Mouse (Mus musculus) v-Abl transformed pro-B cells (cell line): ENCODE measurements around the gene Dyrk1a.

ENCODE experiments used
- in situ Hi-C, 2 experiments: fragments of 400-800 bp; cut with MboI; formaldehyde crosslinking; loops; one replicate each; pipeline ENCODE4 v1.15.1; 2025; ENCODE audit not compliant: unreplicated experiment in 2 of 2

Dyrk1a gene

DNA sequence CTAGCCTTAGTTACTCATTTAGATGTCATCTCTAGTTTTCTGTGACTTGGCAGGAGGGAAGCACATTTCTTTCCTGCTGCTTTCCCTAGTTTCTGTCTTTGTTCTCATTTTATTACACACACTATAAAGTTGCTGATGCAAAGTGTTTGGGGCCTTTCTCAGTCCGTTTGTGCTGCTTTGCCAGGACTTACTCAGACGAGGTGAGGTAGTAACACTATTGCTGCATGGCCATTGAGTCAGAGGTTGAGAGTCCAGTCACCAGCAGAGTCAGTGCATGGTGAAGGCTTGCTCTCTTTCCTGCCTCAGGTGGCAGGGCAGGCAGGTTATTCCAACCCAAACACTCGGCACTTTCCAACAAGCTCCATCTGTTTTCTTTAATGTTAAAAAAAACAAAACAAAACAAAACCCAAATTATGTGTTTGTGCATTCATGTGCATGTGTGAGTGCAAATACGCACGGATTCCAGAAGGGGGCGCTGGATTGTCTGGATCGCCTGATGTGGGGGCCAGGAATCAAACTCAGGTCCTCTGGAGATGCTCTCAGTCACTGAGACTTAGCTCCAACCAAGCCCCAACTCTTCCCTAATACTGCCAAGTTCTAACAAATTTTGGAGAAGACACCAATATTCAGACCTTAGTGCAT lies 16.7 kb downstream of the Dyrk1a start:
- in situ Hi-C loops, result no loop called here

DNA sequence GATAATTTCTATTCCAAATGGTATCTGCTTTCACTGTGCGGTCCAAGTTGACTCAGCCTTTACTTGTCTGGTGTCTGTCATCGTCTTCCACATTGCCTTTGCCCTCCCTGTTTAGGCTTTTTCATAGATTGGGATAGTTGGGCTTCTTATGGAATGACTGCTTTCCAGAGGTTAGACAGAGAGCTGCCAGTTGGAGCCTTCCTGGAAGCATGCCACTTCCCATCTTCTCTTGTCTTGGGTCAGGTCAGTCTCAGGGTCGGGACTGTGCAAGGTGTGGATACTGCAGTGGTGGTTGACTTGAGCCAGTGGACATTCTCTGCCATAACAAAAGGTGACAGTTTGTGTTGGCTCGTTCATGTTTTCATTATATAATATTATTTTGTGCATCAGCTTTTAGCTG lies 17.7 kb downstream of the Dyrk1a start:
- in situ Hi-C loops, result no loop called here

DNA sequence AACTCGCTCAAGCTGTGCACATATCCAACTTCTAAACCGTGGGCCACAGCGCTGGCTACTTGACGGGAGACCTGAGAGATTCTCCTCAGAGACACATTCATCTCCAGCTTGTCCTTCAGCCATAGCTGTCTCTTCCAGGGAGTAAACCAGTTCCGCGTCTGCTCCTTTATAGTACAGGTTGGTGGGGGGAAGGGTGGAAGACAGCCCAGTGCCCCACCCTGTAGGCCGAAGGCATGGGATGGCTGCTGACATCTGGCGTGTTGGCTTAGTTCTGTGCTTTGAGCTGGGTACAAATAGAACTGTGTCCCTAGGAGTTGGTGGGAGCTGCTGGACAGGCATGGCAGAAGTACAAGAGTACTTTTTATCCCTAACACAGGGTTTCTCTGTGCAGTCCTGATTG lies 18.4 kb downstream of the Dyrk1a start:
- in situ Hi-C loops, result no loop called here

DNA sequence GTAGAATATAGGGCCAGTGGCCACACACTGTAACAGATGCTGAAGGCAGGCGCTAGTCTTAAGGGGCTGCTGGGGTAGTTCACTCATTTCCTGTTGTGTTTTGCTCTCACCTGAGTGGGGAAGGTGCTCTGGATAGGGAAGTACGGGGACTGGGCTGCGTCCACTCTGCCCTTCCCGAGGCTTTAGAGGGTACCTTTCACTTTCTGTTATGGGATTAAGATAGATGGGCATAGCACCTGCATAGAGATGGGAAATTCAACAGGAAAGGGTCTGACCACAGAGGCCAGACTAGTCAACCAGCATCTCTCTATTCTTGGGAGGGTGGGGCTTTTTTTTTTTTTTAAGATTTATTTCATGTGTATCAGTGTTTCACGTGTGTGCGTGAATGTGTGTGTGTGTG lies 19.2 kb downstream of the Dyrk1a start:
- in situ Hi-C loops, result no loop called here

DNA sequence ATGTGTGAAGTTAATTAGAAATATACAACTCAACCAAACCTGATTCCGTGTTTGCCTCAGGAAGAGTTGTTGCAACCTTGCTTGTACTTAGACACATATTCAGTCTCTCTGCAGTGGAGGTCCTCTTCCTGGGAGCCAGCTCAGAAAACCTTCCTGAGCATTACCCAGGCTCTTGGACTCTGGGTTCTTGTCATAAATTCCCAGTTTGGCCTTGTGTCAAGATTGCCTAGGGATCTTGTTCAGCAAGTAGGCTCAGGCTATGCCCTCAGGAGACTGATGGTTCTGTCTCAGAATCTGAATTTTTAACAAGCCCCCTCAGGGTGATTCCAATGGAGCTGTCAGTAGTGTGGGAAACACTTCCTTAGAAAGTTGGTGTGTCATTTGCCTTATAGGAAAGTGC lies 19.8 kb downstream of the Dyrk1a start:
- in situ Hi-C loops, result no loop called here

DNA sequence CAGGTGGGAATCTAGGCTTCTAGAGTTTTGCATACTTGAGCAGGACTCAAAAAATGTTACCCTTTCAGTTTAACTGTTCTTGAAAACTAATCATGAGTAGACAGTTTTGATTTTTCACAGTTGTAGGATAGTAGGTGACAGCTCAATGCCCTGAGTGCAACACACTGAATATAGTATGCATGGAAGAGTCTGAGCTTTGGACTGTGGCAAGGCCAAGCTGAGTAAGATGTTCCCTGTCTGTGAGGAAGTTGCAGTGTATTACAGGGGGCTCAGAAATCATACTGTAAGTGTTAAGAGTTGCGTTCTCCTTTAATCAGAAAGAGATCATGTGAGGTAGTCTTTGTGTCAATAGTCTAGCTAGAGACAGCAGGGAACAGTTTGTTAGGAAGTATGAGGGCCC lies 20.4 kb downstream of the Dyrk1a start:
- in situ Hi-C loops, result no loop called here

DNA sequence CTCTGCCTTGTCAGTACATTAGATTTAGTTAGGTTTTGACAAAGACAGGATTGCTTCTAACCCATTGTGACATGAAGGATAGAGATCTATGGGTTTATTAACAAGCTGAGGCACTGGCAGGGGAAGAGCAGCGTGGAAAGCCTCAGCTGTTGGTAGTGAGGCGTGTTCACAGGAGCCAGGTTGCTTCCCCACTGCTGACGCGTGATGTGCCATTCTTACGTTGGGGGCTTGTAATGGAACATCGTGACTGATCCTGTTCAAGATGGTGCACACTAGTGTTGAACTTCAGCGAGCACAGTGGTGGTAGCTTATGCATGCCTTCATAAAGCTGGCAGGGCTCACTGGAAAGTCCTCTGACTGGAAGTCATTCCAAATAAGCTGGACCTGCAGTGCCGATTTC lies 21.2 kb downstream of the Dyrk1a start:
- in situ Hi-C loops, result no loop called here

DNA sequence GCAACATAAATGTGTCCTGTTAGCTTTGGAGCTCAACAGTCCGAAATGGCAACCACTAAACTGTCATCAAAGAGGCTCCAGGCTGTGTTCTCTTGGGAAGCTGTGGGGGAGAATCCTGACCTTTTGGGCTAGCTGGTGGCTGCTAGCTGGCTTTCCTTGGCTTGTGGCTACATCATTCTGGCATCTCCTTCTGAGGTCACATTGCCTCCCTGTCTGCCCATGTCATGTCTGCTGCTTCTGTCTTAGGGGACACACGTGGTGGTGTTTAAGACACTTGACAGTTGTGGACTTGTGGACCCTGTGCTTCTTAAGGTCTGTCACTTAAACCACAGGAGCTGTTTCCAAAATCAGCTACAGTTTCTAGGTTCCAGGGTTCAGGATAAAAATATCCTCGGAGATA lies 21.7 kb downstream of the Dyrk1a start:
- in situ Hi-C loops, result no loop called here

DNA sequence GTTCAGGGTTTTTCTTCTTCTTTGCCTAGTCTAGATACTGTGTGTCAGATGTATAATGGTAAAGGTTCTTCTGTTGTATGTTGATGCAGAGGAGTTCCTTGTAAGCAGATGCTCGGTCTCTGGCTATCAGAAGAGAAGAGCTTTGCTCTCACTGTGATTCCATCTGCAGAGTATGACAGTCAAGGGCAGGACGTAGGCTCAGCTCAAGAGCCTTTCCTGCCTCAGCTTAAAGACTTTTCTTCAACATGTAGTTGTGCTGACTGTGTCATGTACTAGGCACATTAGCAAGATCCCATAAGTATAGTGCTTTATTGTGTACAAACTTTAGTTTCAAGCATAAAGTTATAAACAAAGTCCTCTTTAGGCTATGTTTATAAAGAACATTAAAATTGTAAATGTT lies 26.8 kb downstream of the Dyrk1a start:
- in situ Hi-C loops, result no loop called here

DNA sequence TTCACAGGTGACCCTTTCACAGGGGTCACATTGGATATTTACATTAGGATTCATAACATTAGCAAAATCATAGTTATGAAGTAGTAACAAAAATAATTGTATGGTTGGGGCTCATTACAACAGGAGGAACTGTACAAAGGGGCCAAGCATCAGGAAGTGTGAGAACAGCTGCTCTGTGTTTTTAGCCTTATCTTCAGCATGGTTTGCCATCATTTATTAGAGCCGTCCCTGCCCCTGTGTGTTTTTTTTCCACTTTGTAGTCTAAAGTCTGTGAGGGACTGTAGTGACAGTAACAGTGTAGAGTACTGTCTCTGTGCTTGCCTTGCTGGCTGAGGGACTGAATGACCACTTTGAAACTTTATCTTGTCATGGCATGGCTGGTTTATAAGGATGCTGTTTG lies 27.8 kb downstream of the Dyrk1a start:
- in situ Hi-C loops, result no loop called here

DNA sequence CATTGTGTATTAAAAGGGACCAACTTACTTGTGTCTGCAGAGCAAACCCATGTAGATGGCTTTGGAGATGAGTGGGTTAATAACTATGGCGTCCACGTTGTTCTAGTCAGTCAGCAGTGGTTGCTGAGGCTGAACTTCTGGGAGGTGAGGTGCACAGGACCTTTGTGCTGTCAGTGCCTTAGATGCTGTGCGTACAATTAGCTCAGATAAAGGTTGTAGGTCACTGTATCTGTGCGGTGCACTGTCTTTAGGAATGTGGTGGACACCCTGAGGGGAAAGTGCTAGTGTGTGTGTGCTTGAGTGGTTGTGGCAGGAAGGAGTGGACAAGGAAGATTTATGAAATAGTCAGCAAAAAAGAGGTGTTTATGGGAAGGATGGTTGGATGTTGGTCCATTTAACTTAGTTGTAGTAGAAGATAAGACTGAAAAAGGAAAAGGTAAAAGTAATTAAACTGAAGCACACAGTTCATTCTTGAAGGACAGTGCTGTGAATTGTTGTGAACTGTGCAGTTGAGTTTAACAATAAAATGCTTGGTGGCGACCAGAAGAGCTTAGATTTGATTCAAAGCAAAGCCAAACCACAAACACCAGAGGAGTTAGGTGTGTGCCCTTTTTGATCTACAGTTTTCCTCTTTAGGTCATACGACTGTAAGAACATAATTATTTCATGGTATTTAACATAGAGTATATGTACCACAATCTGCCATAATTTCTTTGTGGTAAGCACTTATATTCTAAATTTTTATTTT lies 30.3 kb downstream of the Dyrk1a start:
- in situ Hi-C loops, result no loop called here

DNA sequence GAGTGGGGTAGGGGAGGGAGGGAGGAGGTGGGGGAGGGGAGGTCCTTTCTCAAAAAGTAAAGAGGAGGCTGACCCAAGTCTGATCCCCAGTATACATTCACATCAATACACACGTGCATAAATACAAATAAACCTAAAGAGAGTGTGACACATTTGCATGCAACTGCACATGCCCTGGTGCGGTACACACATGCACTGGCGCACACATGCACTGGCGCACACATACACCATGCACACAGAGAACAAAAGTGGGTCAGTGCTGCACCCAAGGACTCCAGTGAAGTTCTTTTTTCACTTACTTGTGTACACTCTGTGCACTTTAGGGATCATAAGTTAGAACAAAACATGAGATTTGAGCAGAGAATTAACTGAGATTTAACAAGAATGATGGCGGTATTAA lies 31.3 kb downstream of the Dyrk1a start:
- in situ Hi-C loops, result no loop called here

DNA sequence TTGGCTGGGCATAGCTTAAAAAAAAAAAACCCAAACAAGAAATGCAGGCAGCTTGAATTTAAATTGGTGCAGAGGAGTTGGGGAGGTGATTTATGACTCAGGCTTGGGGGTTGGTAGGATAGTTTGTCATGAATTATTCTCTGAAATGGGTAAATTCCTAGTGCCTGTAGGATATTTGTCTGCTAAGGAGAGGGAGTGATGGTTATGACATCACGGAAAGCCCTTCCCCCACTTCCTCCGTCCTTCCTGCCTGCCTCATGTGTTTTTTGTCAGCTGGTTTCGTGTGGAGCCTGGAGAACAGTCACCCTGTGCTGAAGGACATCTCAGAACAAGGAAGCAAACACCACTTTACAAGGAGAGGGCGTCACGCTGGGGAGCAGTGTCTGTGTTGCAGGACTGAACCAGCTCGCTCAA lies 31.7 kb downstream of the Dyrk1a start:
- in situ Hi-C loops, result no loop called here

DNA sequence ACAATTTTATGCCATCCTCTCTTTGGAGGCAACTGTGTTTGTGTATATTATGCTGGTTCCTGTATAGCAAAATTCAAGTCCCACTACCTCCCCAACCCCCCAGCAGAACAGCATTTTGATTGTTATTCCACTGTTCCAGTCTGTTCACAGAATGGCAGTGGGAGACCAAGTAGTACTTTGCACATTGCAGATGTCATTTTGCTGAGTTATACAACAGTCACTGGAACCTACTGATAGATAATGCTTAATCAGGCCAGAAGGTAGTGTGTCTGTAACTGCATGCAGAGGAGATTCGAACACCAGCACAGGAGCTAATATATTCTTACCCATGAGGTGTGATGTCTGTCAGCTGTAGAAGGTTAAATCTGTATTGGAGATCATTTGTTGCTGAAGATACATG lies 32.4 kb downstream of the Dyrk1a start:
- in situ Hi-C loops, result no loop called here

DNA sequence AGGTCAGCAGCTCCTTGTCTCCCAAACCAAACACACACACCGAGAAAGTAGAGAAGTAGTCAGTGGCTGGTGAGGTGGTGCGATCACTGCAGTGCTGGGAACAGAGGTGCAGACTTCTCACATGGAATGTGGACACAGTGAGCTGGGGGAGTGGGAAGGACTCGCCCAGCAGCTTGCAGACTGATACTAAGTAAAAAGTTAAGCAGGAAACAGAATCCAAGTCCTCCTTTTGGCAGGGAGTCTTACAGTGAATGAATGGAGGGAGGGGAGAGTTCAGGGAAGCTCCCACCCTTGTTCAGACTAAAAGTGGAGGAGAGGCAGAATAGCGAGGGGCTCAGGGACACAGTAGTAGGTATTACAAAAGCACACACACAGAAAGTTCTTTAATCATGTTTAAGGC lies 32.9 kb downstream of the Dyrk1a start:
- in situ Hi-C loops, result no loop called here

DNA sequence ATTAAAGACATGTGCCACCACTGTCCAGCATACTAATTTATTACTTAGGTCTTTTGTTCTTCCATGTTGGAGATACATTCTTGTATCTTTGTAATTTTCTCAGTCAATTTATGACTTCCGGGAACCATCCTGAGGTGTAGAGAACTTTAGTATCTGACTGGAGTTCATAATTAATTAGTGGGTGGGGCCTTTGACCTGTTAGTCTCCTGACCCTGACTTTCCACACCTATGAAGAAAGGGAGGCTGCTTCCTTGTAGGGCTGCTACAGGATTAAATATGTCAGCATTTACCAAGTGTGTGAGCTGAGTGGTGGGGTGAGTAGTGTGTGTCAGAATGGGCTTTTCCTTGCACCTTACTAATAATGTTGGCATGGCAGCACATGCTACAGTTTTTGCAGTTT lies 36.4 kb downstream of the Dyrk1a start:
- in situ Hi-C loops, result no loop called here

DNA sequence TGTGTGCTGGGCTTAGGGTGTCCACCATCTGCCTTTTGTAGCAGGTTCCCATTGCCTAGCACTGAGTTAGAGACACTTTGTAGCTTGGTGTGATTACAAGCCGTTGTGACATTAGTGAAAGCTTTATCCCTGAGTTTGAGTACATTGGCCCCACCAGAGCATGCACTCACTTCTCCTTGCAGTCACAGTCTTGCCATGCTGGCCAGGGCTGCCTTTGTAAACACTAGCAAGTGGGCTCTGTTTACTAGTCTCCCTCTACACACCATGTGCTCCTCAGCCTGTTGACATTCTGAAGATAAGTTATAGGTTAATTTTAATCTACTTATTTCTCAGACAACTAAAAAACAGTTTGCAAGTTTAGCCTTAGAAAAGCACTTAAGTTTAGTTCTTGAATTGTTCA lies 37.7 kb downstream of the Dyrk1a start:
- in situ Hi-C loops, result no loop called here

DNA sequence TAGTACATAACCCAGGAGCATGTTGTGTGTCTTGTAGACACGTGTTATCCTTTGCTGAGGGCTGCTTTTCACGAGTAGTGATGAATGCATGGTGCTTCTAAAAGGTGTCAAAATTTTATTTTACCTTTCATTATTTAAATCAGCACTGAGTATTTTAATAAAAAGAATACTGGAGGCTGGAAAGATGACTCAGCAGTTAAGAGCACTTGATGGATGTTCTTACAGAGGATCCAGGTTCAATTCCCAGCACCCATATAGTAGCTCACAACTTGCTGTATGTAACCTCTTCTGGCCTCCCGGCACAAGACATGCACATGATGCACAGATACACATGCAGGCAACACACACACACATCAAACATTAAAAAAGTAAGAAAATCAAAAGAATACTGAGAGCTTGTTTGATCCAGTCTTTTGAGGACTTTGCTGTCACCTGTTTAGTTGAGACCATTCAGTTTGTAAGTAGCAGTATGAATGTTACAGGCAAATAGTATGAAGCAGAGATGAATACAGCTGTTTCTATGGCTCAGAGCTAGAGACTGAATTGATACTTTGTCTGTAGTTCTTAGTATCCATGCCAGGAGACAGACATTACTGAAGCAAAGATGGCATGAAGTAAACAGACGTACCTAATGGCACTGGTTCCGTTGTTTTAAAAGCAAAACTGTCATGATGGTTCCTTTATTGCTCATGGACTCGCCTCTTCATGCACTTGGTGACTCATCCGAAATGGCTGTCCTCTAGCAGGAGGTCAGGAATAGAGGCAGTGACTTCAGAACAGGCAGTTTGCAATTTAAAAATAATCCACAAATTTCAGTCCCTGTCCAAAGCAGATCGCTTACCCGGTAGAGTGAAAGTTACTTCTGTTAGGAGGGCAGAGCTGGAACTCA lies 39.1 kb downstream of the Dyrk1a start:
- in situ Hi-C loops, result no loop called here

DNA sequence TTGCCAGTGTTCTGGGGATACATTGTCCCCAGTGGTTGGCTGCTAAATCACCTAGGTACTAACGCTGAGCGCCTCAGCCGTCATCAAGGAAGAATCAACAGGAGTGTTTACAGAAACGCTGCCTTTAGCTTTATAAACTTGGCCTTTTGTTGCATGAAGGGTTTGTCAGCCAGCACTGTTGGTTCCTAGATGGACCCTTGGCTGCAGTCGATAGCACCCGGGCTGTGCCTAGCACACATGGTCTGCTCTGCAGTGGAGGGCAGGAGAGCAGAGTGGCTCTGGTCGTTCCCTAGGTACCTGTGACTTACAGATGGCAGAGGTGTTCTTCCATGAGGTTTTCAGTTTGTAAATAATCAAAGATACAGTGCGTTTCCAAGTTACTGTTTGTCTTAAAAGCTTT lies 42.8 kb downstream of the Dyrk1a start:
- in situ Hi-C loops, result loop anchor here in 1 of 2 experiments (10.0 kb wide), 1 partner anchor 108 kb away; no protein-coding TSS in a partner anchor

DNA sequence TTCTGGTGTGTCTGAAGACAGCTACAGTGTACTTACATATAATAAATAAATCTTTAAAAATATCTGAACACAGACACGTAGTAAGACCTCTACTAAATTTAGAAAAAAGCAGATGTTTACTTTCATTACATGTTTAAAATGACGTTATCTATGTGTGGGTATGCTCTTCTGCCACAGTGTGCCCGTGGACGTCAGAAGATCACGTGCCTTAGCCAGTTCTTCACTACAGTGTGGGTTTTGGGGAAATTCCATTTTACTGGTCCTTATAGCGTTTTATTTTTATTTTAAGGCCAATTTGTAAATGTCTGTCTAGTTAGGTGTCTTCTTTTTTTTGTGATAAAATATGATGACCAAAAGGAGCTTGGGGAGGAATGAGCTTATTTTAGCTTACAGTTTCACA lies 47.4 kb downstream of the Dyrk1a start:
- in situ Hi-C loops, result loop anchor here in 1 of 2 experiments (5.0 to 10.0 kb wide), 2 partner anchors 90 to 112 kb away; partner anchors contain the start of gene Vps26c

DNA sequence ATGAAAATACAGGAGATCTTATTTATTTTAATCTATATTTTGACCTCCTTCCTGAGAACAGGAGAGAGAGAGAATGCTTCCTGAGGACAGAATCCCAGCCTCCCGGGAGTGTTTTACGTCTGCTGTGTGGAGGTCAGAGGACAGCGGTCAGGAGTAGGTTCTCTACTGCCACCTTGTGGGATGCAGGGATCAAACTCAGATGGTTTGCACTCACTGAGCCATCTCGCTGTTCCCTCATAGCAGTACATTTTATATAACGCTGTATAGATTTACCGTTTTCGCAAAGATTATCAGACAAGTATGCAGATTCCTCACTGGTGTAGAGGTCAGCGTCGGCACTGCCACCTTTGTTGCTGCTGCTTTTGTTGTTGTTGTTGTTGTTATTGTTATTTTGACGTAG lies 48.7 kb downstream of the Dyrk1a start:
- in situ Hi-C loops, result loop anchor here in 1 of 2 experiments (5.0 to 10.0 kb wide), 2 partner anchors 91 to 114 kb away; partner anchors contain the start of gene Vps26c
